Mouse (Mus musculus) limb, embryonic 14.5 days (tissue): ENCODE data around the gene Cd207. TPM values are rescaled to one million over a fixed set of nuclear protein-coding genes. Genes with fewer than 3 reads are reported as not detected.
A peak's percentile ranks its signal among the peaks of the same experiment; 100 is the strongest.

Experiments
- ATAC-seq: fragments of 200-750 bp; cut with Nextera tagmentation; 2 replicates; pipeline ENCODE4 v1.8.0; 2017; ENCODE audit warnings: low read depth, moderate number of reproducible peaks, moderate TSS enrichment; ENCODE audit not compliant: low FRiP score
- DNase-seq: peaks from one replicate; pipeline ENCODE4 v3.0.0-alpha.2; 2015; ENCODE audit warnings: low spot score
- H3K27ac ChIP-seq: fragments of 300-500 bp; sonication (generic); replicated peaks from 2 replicates; pipeline ENCODE4 v1.5.1; 2014; ENCODE audit warnings: low read depth, mild to moderate bottlenecking, low read length, moderate library complexity, mixed read lengths
- H3K27me3 ChIP-seq: fragments of 300-500 bp; sonication (generic); 2 replicates; pipeline ENCODE4 v1.6.1; 2014; ENCODE audit warnings: low read length, mixed read lengths; ENCODE audit not compliant: control insufficient read depth, insufficient read depth
- H3K36me3 ChIP-seq: fragments of 300-500 bp; sonication (generic); 2 replicates; pipeline ENCODE4 v1.6.1; 2014; ENCODE audit warnings: mild to moderate bottlenecking, low read length, moderate library complexity, mixed read lengths; ENCODE audit not compliant: control insufficient read depth, insufficient read depth
- H3K4me1 ChIP-seq: fragments of 300-500 bp; sonication (generic); 2 replicates; pipeline ENCODE4 v1.6.1; 2014; ENCODE audit warnings: antibody characterized with exemption, low read length, mixed read lengths; ENCODE audit not compliant: control insufficient read depth, insufficient read depth
- H3K4me2 ChIP-seq: fragments of 300-500 bp; sonication (generic); replicated peaks from 2 replicates; pipeline ENCODE4 v1.6.1; 2014; ENCODE audit warnings: low read depth, mild to moderate bottlenecking, low read length, moderate library complexity; ENCODE audit not compliant: severe bottlenecking
- H3K4me3 ChIP-seq: fragments of 300-500 bp; sonication (generic); replicated peaks from 2 replicates; pipeline ENCODE4 v1.5.1; 2014; ENCODE audit warnings: low read length
- H3K9ac ChIP-seq: fragments of 300-500 bp; sonication (generic); 2 replicates; pipeline ENCODE4 v1.6.1; 2014; ENCODE audit warnings: mild to moderate bottlenecking, low read depth, low read length, moderate library complexity; ENCODE audit not compliant: severe bottlenecking
- H3K9me3 ChIP-seq: fragments of 300-500 bp; sonication (generic); 2 replicates; pipeline ENCODE4 v1.6.1; 2016; ENCODE audit warnings: low read length; ENCODE audit not compliant: control insufficient read depth
- POLR2A ChIP-seq: fragments of 200-500 bp; IDR thresholded peaks from 2 replicates; pipeline ENCODE4 v1.8.0; 2012; ENCODE audit warnings: inconsistent platforms, mild to moderate bottlenecking, moderate library complexity, borderline replicate concordance; ENCODE audit not compliant: insufficient read depth, insufficient read length; ENCODE audit errors: extremely low read depth
- WGBS: fragments of 180-500 bp; shearing (Covaris S2); extraction: QIAGEN DNeasy Blood & Tissue Kit; methylation state at CpG from one replicate; pipeline ENCODE4 v1.1.7; 2014; 5-methylcytosine and 5-hydroxymethylcytosine counted together
- polyA plus RNA-seq, 2 experiments: library from polyadenylated mRNA; depleted of rRNA in 1 of 2; stranded (reverse) in 1 of 2; unstranded in 1 of 2; fragments of >200 nt; fragmentation: Nextera tagmentation in 1 of 2; extraction: Ambion mirVana in 1 of 2; gene quantifications; 2 replicates each; pipeline versions ENCODE4 v1.2.1 to v1.2.3; 2012 to 2014

Gene Cd207
- polyA plus RNA-seq, 2 experiments, result not detected

- 2% methylated on average over 7 of the region's 7 CpGs for WGBS
- H3K4me1 ChIP-seq, result no peaks in the 10 kb centered on the region
- no peaks in the 10 kb centered on the region for H3K36me3 ChIP-seq
- H3K9ac ChIP-seq, result no peak overlapping the region
- H3K4me2 ChIP-seq, result no peak overlapping the region
- ATAC-seq (no peak), DNase-seq (no peak)
- H3K27ac ChIP-seq, result no peak overlapping the region
- H3K4me3 ChIP-seq, result no peak overlapping the region
- TF ChIP-seq POLR2A, result no peak
- H3K27me3 ChIP-seq, result peaks cover 97% of the 10 kb centered on the region
- no peaks in the 10 kb centered on the region for H3K9me3 ChIP-seq
Measured at GRCm38 (mm10) chr6:83696684-83697083, 19.0 kb upstream of the Cd207 start.

- H3K4me3 ChIP-seq, result no peak overlapping the region
- peaks cover 98% of the 10 kb centered on the region for H3K27me3 ChIP-seq
- DNase-seq (no peak), ATAC-seq (no peak)
- H3K36me3 ChIP-seq, result no peaks in the 10 kb centered on the region
- no peaks in the 10 kb centered on the region for H3K9me3 ChIP-seq
- no peaks in the 10 kb centered on the region for H3K4me1 ChIP-seq
- H3K4me2 ChIP-seq, result no peak overlapping the region
- H3K27ac ChIP-seq, result no peak overlapping the region
- 2% methylated on average over 3 of the region's 3 CpGs for WGBS
- TF ChIP-seq POLR2A, result no peak
- no peak overlapping the region for H3K9ac ChIP-seq
Measured at GRCm38 (mm10) chr6:83695731-83696130, 18.1 kb upstream of the Cd207 start.

DNA sequence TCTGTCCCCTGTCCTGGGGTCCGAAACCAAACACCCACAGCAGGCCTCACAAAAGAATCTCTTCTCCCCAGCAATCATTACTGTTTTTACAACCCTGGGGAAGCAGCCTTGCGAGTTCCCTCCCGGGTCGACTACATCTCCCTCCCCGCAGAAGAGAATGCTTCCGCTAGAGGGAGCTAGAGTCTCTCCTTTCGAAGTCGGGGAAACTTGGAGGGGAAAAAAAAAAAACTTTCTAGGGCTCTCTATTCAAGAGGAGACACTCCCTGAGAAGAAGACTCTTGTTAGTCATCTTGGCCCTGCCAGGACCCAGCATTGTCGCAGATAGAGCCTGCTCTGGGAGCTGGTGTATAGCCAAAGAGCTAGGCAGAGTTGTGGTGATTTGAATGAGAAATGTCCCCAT lies 16.2 kb upstream of the Cd207 start:
- peak; percentile 81 for DNase-seq
- Histone ChIP-seq H3K4me3 (no peak overlapping the region), H3K9ac (no peak overlapping the region), H3K9me3 (no peaks in the 10 kb centered on the region), H3K4me2 (no peak overlapping the region), H3K4me1 (no peaks in the 10 kb centered on the region), H3K27ac (no peak overlapping the region), H3K36me3 (no peaks in the 10 kb centered on the region), H3K27me3 (peaks cover 88% of the 10 kb centered on the region)
- 2% methylated on average over 9 of the region's 9 CpGs for WGBS
- no peak for TF ChIP-seq POLR2A
- no peak for ATAC-seq

DNA sequence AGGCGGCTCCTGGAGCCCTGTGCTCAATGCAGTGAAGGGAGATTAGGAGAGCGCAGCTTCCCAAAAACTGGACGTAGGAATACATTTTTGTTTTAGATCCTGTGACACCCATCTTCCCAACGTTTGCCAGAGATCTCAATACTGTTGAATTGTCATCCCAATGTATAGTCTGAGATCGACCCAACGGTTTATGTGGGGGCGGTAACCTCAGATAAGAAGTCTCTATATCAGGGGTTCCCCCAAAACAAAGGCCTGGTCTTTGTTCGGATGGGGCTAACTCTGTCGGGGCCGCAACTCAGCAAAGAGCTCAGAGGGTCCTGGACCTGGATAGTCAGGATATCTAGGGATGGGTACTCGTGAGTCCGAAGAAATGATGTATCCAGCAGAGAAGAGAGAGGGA lies 15.3 kb upstream of the Cd207 start:
- DNase-seq, result no peak
- 4% methylated on average over 12 of the region's 12 CpGs for WGBS
- Histone ChIP-seq H3K27me3 (peaks cover 79% of the 10 kb centered on the region), H3K9me3 (no peaks in the 10 kb centered on the region), H3K4me3 (no peak overlapping the region), H3K9ac (no peak overlapping the region), H3K27ac (no peak overlapping the region), H3K4me2 (no peak overlapping the region), H3K4me1 (no peaks in the 10 kb centered on the region), H3K36me3 (no peaks in the 10 kb centered on the region)
- ATAC-seq, result no peak
- TF ChIP-seq POLR2A, result no peak

DNA sequence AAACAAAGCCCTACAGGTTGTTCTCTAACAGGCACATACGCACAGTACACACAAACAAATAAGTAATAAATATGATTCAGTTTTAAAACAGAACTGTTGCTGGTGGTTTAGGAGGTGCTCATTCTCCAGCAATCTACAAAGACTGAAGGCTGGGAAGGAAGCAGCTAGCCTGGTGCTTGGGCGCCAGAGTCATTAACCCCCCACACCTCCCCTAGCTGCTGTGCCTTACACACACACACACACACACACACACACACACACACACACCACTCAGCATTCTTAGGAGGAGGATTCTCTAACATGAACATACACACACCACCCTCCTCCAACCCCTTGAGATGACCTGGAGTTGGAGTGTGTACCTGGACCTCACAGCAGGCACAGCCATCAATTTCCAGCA lies 13.3 kb upstream of the Cd207 start:
- WGBS, result 39% methylated on average over 2 of the region's 2 CpGs
- H3K27ac ChIP-seq, result no peak overlapping the region
- no peaks in the 10 kb centered on the region for H3K9me3 ChIP-seq
- ATAC-seq (no peak), DNase-seq (no peak)
- H3K4me1 ChIP-seq, result no peaks in the 10 kb centered on the region
- no peak overlapping the region for H3K4me3 ChIP-seq
- no peak overlapping the region for H3K4me2 ChIP-seq
- H3K9ac ChIP-seq, result no peak overlapping the region
- no peak for TF ChIP-seq POLR2A
- H3K36me3 ChIP-seq, result no peaks in the 10 kb centered on the region
- peaks cover 62% of the 10 kb centered on the region for H3K27me3 ChIP-seq

DNA sequence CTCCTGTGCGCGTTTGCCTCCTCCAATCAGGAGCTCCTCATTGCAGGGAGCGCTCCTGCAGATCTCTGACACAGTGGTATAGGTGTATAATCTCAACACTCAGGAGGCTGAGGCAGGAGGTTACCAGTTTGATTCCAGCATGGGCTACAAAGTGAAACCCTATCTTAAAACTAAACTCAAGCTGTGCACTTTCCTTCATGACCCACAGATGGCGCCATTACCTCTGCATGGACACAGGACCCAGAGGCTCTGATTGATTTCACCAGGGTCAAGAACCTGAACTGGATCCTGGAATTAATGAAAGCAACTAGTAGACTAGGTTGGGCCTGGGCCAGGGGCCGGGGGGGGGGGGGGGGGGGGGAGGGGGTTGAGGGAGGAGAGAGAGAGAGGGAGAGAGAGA lies 12.6 kb upstream of the Cd207 start:
- no peaks in the 10 kb centered on the region for H3K4me1 ChIP-seq
- H3K4me2 ChIP-seq, result no peak overlapping the region
- DNase-seq (peak; percentile 38), ATAC-seq (no peak)
- no peak overlapping the region for H3K9ac ChIP-seq
- H3K9me3 ChIP-seq, result no peaks in the 10 kb centered on the region
- no peak for TF ChIP-seq POLR2A
- peaks cover 55% of the 10 kb centered on the region for H3K27me3 ChIP-seq
- H3K36me3 ChIP-seq, result no peaks in the 10 kb centered on the region
- no peak overlapping the region for H3K27ac ChIP-seq
- 28% methylated on average over 4 of the region's 5 CpGs for WGBS
- no peak overlapping the region for H3K4me3 ChIP-seq
